Mouse (Mus musculus) c-Kit-positive CD71-positive TER-119-negative erythroid progenitor cells, embryonic 14.5 days (primary cell): ENCODE data around the gene Acot7.

Experiments
- DNase-seq: peaks from one replicate; pipeline ENCODE4 v3.0.0-alpha.2; 2013; ENCODE audit warnings: low read depth

Gene Acot7

DNA sequence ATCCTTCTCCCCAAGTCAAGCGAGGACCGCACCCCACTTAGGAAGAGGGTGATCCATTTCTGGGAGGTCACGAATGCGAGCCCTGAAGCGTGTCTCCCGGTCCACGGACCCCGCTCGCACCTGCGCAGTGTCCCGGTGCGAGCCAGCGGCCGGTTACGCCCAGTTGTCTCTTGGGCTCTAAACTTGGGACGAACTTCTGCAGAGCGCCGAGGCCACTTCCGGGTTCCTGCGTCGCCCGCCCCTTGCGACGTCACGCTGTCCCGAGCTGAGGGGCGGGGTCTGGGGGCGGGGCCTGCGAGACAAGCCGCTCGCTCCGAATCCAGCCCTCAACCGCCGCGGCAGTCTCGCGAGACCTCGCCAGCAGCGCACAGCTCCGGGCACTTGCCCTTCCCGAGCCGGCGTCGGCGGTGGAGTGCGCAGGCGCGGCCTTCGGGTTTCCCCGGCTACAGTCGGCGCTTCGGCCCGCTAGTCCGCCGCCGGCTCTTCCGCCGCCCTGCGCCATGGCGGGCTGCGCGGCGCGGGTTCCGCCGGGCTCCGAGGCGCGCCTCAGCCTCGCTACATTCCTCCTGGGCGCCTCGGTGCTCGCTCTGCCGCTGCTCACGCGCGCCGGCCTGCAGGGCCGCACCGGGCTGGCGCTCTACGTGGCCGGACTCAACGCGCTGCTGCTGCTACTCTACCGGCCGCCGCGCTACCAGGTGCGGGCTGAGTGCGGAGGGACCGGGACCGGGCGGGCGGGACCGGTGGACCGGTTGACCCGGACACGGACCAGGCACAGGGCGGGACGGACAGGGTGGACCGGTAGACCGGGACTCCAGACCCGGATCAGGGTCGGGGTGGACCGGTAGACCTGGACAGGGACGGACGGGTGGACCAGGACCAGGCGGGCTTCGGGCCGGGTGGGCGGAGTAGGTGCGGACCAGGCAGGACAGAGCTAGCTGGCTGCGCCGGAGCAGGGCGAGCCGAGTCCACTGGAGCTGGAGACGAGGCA, 119.2 kb downstream of the Acot7 start, which contains the start of gene Icmt:
TSS of gene Icmt (plus strand) at position 354 of the 988 bp plus-strand sequence.
- DNase-seq, result peak; percentile 96

GRCm38 (mm10) chr4:152298836-152299235, 120.9 kb downstream of the Acot7 start:
- no peak for DNase-seq

DNA sequence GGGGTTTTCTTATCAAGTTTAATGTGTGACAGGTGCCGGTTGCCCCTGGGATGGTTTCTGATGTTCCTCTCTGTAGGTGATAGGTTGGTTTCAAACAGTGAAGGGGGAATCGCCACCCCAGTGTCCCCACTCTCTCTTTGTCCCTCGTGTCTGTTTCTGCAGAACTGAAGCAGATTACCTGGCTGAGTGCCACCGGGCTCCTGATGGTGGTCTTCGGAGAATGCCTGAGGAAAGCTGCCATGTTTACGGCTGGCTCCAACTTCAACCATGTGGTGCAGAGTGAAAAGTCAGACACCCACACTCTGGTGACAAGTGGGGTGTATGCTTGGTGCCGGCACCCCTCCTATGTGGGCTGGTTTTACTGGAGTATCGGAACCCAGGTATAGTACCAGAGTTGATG, 122.4 kb downstream of the Acot7 start:
- DNase-seq, result no peak

DNA sequence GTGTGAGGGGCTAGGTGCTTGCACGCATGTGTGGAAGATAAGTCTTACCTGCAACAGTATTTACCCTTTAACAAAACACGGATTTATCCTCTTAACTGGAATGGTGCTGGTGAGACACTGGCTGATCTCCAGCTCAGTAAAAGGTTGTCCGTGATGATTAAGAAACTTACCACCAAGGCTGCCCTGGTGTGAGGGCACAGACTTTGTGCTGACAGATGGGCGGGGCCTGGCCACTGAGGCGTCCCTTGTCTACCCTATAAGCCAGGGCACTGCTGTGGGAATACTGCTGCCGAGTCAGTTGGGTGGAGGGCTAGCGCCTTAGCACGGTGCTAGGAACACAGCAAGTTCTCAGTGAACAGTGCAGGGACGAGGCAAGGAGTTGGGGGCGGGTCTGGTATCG, 124.1 kb downstream of the Acot7 start:
- no peak for DNase-seq

- no peak for DNase-seq
Measured at GRCm38 (mm10) chr4:152303172-152303571, 125.2 kb downstream of the Acot7 start.

GRCm38 (mm10) chr4:152304685-152305084, 126.8 kb downstream of the Acot7 start:
- no peak for DNase-seq

- DNase-seq, result no peak
Measured at GRCm38 (mm10) chr4:152305991-152306390, 128.1 kb downstream of the Acot7 start.

GRCm38 (mm10) chr4:152307542-152307941, 129.6 kb downstream of the Acot7 start:
- DNase-seq, result no peak

DNA sequence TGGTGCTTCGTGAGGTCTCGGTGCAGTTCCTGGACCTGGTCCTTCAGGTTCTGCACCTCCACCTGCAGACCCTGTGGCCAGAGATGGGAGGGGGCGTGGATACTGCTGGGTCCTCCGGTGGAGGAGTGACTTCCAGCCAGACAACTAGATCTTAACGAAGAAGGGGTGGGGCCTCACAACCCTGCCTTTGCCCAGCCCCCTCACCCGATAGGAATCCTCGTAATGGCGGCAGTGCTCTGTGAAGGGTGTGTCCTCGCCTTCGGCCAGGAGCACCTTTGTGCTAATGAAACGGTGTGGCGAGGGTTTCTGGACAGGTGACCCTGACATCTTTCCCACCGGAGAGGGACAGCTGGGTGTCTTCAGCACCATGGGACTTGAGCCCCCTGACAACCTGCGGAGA, 134.3 kb downstream of the Acot7 start:
- DNase-seq, result no peak

DNA sequence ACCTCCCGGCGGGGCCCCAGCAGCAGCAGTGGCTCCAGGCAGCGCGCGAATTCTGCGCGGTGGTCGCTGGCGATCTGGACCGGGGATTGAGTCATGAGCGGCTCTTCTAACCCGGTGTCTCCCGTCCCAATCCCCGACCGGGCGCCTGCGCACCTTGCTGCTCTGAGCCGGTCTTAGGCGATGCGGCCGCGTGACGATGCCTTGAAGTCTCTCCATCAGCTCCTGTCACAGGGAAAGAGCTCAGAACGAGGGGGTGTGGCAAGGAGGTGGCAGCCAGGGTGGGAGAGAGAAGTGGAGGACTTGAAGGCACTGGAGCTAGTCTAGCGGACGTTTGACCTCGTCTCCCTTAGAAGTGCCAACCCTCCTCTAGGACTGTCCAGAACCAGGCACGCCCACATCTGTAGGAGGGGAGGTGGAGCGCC, 135.3 kb downstream of the Acot7 start:
- no peak for DNase-seq

DNA sequence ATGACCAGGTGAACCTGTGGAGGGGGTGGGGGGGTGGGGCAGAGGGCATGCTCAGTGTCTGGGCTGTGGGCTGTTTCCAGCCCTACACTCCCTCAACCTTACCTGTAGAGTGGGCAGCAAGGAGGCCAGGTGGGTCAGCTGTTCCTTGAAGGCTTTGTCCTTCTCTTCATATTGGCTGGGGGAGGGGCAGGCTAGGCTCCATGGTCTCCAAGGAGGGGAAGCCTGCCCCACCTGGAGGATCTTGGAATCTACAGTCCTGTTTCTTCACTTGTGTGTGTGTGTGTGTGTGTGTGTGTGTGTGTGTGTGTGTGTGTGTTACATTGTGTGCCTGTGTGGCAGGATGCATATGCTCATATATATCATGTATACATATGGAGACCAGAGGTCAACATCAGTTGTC, 136.0 kb downstream of the Acot7 start:
- no peak for DNase-seq

DNA sequence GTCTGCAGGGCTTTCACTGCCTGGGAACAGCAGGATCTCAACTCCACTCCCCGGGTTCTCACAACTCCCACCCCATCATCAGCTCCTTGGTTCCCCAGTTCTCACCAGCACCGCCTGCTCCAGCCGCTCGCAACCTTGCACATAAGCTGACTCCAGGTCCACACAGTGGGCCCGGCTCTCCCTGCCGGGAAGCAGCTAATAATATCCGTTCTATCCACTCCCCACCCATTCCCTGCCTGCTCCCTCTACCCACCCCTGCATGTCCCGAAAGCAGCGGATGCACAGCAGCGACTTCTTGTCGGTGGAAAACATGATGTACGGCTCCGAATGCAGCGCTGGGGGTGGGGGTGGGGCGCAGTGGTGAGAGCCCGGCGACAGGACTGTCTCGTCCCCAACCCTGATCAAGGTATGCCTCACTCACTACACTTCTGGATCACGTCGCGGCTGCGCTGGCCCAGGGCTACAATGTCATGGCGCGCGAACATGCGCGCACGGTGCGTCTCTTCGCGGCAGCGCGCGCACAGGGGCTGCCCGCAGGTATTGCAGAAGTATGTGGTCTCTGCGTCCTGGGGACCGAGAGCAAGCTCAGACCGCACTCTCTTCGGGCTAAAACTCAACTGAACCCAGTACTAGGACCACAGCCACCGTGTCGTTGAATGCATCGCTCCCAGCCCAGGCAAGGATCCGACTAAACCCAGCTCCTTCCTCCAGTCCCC, 137.7 kb downstream of the Acot7 start:
- no peak for DNase-seq

DNA sequence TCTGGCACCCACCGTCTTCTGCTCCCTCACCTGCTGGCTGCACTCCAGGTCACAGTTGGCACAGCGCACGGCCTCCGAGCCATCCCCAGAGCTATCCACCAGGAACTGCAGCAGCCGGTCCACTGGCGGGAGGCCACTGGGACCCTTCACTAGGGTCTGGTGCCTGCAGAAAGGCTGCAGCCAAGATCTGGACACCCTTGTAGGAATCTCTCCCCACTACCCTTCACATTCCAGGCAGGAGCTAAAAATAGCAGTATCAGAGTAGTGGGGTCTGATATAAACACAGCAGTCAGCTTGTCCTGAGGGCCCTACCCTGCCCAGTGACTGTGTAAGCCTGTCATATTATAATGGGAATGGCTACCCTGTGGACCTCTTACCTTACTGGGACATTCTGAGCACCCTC, 139.7 kb downstream of the Acot7 start:
- DNase-seq, result no peak

DNA sequence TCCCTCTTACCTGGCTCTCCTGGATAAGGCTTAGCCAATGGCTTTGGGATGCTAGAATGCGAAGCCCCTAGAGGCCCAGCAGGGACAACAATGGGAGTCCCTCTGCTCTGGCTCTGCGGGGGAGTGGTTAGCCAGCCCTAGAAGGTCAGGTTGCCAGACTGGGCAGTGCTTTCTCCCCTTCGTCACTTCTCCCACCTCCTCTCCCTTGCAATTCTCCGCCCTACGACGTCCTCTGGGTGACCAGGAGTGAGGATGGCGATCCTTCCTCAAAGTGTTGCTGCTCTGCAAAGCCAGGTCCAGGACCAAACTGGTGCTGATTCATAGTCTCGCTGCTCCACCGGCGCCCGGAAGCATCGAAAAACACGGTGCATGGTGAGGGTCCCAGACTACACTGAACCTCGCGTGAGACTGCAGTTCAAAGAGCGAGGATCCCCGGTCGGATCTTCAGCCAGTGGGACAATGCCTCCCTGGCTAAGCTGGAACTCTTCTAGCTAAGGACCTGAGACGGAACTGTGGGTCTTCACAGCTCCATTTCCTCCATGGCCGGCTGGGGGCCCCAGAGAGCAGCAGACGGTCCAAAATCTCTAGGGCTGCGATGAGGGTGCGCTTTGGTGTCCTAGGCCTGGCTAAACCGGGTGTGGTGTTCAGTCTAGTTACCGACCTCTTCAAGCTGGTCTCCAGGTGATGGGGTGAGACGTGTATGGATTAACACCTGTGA, 140.7 kb downstream of the Acot7 start, which contains the start of gene Rnf207:
TSS of gene Rnf207 (minus strand) at position 477 of the 718 bp plus-strand sequence.
- no peak for DNase-seq
